In genomic region chr3:38538309-38538708, GRCm38 (mm10) we compare ENCODE assay signal across 29 mouse cellular contexts.
"Had no signal": no experiment of that assay in that cellular context is flagged by ENCODE, and none has a peak within 500 bp of the region (broad histone marks: within the 10 kb centered on the region; RNA-seq: fewer than 3 reads in every experiment).

No protein-coding gene starts in this region.

- H3K27me3 ChIP-seq: limb, embryonic 12.5 days; limb, embryonic 13.5 days; limb, embryonic 15.5 days; liver, embryonic 12.5 days; liver, embryonic 13.5 days; liver, embryonic 15.5 days; lung, embryonic 15.5 days; megakaryocyte, embryonic 14.5 days; midbrain, embryonic 12.5 days; midbrain, embryonic 13.5 days; midbrain, embryonic 15.5 days; neural tube, embryonic 12.5 days; neural tube, embryonic 13.5 days had no signal

- H3K27ac ChIP-seq: left cerebral cortex, adult 2 months; limb, embryonic 10.5 days; limb, embryonic 12.5 days; limb, embryonic 13.5 days; limb, embryonic 15.5 days; liver, embryonic 12.5 days; liver, embryonic 13.5 days; liver, embryonic 14.5 days; liver, embryonic 15.5 days; lung, embryonic 15.5 days; macrophage; midbrain, embryonic 10.5 days; midbrain, embryonic 12.5 days; midbrain, embryonic 13.5 days; midbrain, embryonic 15.5 days; neural tube, embryonic 12.5 days; neural tube, embryonic 13.5 days had no signal

- H3K4me1 ChIP-seq: limb, embryonic 10.5 days; limb, embryonic 12.5 days; limb, embryonic 15.5 days; liver, embryonic 12.5 days; liver, embryonic 13.5 days; liver, embryonic 15.5 days; megakaryocyte, embryonic 14.5 days; midbrain, embryonic 10.5 days; midbrain, embryonic 12.5 days; midbrain, embryonic 13.5 days; midbrain, embryonic 15.5 days; neural tube, embryonic 12.5 days; neural tube, embryonic 13.5 days had no signal

- ATAC-seq: liver, embryonic 12.5 days; liver, postnatal 0 days; midbrain, embryonic 13.5 days; midbrain, embryonic 15.5 days; midbrain, embryonic 16.5 days had no signal

- H3K9ac ChIP-seq: limb, embryonic 12.5 days; limb, embryonic 13.5 days; limb, embryonic 15.5 days; liver, embryonic 12.5 days; liver, embryonic 13.5 days; liver, embryonic 14.5 days; liver, embryonic 15.5 days; liver, postnatal 0 days; lung, embryonic 15.5 days; midbrain, embryonic 12.5 days; midbrain, embryonic 13.5 days; midbrain, embryonic 15.5 days; neural tube, embryonic 12.5 days; neural tube, embryonic 13.5 days had no signal

- H3K4me3 ChIP-seq: left cerebral cortex, adult 2 months; limb, embryonic 10.5 days; limb, embryonic 12.5 days; limb, embryonic 13.5 days; limb, embryonic 15.5 days; liver, embryonic 12.5 days; liver, embryonic 13.5 days; liver, embryonic 15.5 days; lung, embryonic 15.5 days; megakaryocyte, embryonic 14.5 days; midbrain, embryonic 10.5 days; midbrain, embryonic 12.5 days; midbrain, embryonic 13.5 days; midbrain, embryonic 15.5 days; myocyte; neural tube, embryonic 12.5 days; neural tube, embryonic 13.5 days had no signal

- H3K9me3 ChIP-seq: limb, embryonic 10.5 days; limb, embryonic 12.5 days; limb, embryonic 13.5 days; limb, embryonic 15.5 days; liver, embryonic 12.5 days; liver, embryonic 13.5 days; liver, embryonic 15.5 days; lung, embryonic 15.5 days; megakaryocyte, embryonic 14.5 days; midbrain, embryonic 10.5 days; midbrain, embryonic 12.5 days; midbrain, embryonic 13.5 days; midbrain, embryonic 15.5 days; neural tube, embryonic 12.5 days; neural tube, embryonic 13.5 days had no signal

- H3K36me3 ChIP-seq: limb, embryonic 10.5 days; limb, embryonic 12.5 days; limb, embryonic 13.5 days; limb, embryonic 15.5 days; liver, embryonic 12.5 days; liver, embryonic 13.5 days; liver, embryonic 15.5 days; lung, embryonic 15.5 days; midbrain, embryonic 10.5 days; midbrain, embryonic 12.5 days; midbrain, embryonic 13.5 days; midbrain, embryonic 15.5 days; neural tube, embryonic 12.5 days; neural tube, embryonic 13.5 days had no signal

- H3K4me2 ChIP-seq: limb, embryonic 12.5 days; limb, embryonic 13.5 days; limb, embryonic 15.5 days; liver, embryonic 11.5 days; liver, embryonic 12.5 days; liver, embryonic 13.5 days; liver, embryonic 15.5 days; lung, embryonic 15.5 days; midbrain, embryonic 11.5 days; midbrain, embryonic 12.5 days; midbrain, embryonic 13.5 days; midbrain, embryonic 15.5 days; neural tube, embryonic 12.5 days; neural tube, embryonic 13.5 days had no signal

- DNase-seq: left cerebral cortex, postnatal 4 days; liver; liver, embryonic 13.5 days; liver, postnatal 0 days; lung, adult 18-20 months; lung, adult 2 months; lung, postnatal 36 days; midbrain, embryonic 14.5 days had no signal
